In the genomic region with DNA sequence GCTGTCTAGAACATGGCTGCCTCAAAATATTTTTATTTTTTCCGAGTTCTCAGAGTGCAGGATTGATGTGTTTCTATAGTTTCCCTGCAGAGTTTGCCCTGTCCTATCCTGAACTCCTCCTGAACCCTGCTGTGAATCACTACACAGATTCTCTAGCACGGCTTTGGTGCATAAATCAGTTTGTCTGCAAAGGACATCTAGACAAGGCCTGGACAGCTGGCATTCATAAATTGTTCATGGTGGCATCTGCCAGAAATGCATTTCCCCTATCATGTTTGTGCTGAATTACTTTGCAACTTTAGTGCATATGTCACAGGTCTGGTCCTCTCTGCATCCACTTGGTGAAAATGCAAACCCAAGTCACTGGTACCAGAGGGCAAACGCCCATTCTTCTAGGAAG, we compare ENCODE assay signal across 27 mouse cellular contexts.
DNase-seq lines count a peak whose midpoint lies in the region; ATAC-seq and TF ChIP-seq lines count a peak whose summit lies in the region.
"Had no signal": no experiment of that assay in that cellular context is flagged by ENCODE, and none has a peak within 500 bp of the region (broad histone marks: within the 10 kb centered on the region; RNA-seq: fewer than 3 reads in every experiment).

No protein-coding gene starts in this region.

- DNase-seq in adrenal gland, postnatal 14 days = peak; percentile 18
- DNase-seq in adrenal gland, adult 18-20 months (ENCODE audit: low spot score in 2 of 2) = no peak
- peak; percentile 35 for DNase-seq in kidney, postnatal 0 days (ENCODE audit: low spot score)
- no peak for DNase-seq in kidney, postnatal 25 days
- DNase-seq in neural tube, embryonic 11.5 days (ENCODE audit: low spot score) = no peak
- no peak for DNase-seq in lung, adult 2 months
- DNase-seq in midbrain, embryonic 10.5 days (ENCODE audit: low spot score) = no peak
- DNase-seq: cerebellum, adult 2 months; cerebellum, postnatal 14 days; heart, postnatal 10 days; liver, embryonic 13.5 days; lung, adult 18-20 months; lung, postnatal 10 days; right cerebral cortex, postnatal 4 days; thymus, adult 2 months; thymus, postnatal 36 days had no signal

- no peak overlapping the region for H3K27ac ChIP-seq in kidney, postnatal 0 days
- peak overlapping the region; percentile 58 for H3K27ac ChIP-seq in neural tube, embryonic 11.5 days (ENCODE audit: low read depth, low read length)
- H3K27ac ChIP-seq in midbrain, embryonic 10.5 days (replicated peaks) = no peak overlapping the region
- H3K27ac ChIP-seq: heart, embryonic 13.5 days; hindbrain, embryonic 14.5 days; limb, embryonic 10.5 days; limb, embryonic 15.5 days; liver, embryonic 13.5 days; macrophage; stomach, postnatal 0 days had no signal

- no peaks in the 10 kb centered on the region for H3K36me3 ChIP-seq in kidney, postnatal 0 days (ENCODE audit: insufficient read depth, low read length)
- H3K36me3 ChIP-seq in neural tube, embryonic 11.5 days (ENCODE audit: control insufficient read depth, insufficient read depth, low read length) = peaks cover 4% of the 10 kb centered on the region
- peaks cover 46% of the 10 kb centered on the region for H3K36me3 ChIP-seq in midbrain, embryonic 10.5 days
- H3K36me3 ChIP-seq: heart, embryonic 13.5 days; limb, embryonic 10.5 days; limb, embryonic 15.5 days; liver, embryonic 13.5 days had no signal

- no peaks in the 10 kb centered on the region for H3K9me3 ChIP-seq in kidney, postnatal 0 days (replicated peaks; ENCODE audit: low read length)
- H3K9me3 ChIP-seq in neural tube, embryonic 11.5 days (ENCODE audit: control insufficient read depth, low read length) = no peaks in the 10 kb centered on the region
- H3K9me3 ChIP-seq in midbrain, embryonic 10.5 days (replicated peaks) = no peaks in the 10 kb centered on the region
- H3K9me3 ChIP-seq: heart, embryonic 13.5 days; limb, embryonic 10.5 days; limb, embryonic 15.5 days; liver, embryonic 13.5 days had no signal

- no peak overlapping the region for H3K4me3 ChIP-seq in kidney, postnatal 0 days (replicated peaks; ENCODE audit: low read depth, low read length)
- H3K4me3 ChIP-seq in neural tube, embryonic 11.5 days (ENCODE audit: low read depth, low read length) = no peak overlapping the region
- H3K4me3 ChIP-seq in lung, adult 2 months (replicated peaks; ENCODE audit: extremely low read depth, low read depth, low read length) = no peak overlapping the region
- H3K4me3 ChIP-seq in midbrain, embryonic 10.5 days = no peak overlapping the region
- H3K4me3 ChIP-seq: erythroblast, embryonic 14.5 days; heart, embryonic 13.5 days; limb, embryonic 10.5 days; limb, embryonic 15.5 days; liver, embryonic 13.5 days had no signal

- H3K4me1 ChIP-seq in kidney, postnatal 0 days (replicated peaks; ENCODE audit: insufficient read depth, low read length) = no peaks in the 10 kb centered on the region
- H3K4me1 ChIP-seq in neural tube, embryonic 11.5 days (ENCODE audit: control insufficient read depth, insufficient read depth, low read length) = peaks cover 20% of the 10 kb centered on the region
- H3K4me1 ChIP-seq in lung, adult 2 months (ENCODE audit: control insufficient read depth, insufficient read depth, low read length) = no peaks in the 10 kb centered on the region
- peaks cover 3% of the 10 kb centered on the region for H3K4me1 ChIP-seq in midbrain, embryonic 10.5 days
- H3K4me1 ChIP-seq: heart, embryonic 13.5 days; limb, embryonic 15.5 days; liver, embryonic 13.5 days had no signal

- H3K4me2 ChIP-seq in kidney, postnatal 0 days (ENCODE audit: low read length) = no peak overlapping the region
- no peak overlapping the region for H3K4me2 ChIP-seq in neural tube, embryonic 11.5 days (ENCODE audit: low read depth)
- H3K4me2 ChIP-seq: heart, embryonic 13.5 days; hindbrain, embryonic 14.5 days; limb, embryonic 15.5 days; liver, embryonic 13.5 days had no signal

- H3K9ac ChIP-seq in kidney, postnatal 0 days (ENCODE audit: low read depth, low read length) = no peak overlapping the region
- H3K9ac ChIP-seq in neural tube, embryonic 11.5 days (ENCODE audit: low read length) = no peak overlapping the region
- H3K9ac ChIP-seq: heart, embryonic 13.5 days; hindbrain, embryonic 14.5 days; limb, embryonic 15.5 days; liver, embryonic 13.5 days had no signal

- no peak for TF ChIP-seq CTCF in kidney, postnatal 0 days (IDR thresholded peaks at IDR 0.05; ENCODE audit: low read depth)
- no peak for TF ChIP-seq CTCF in lung, adult 2 months (IDR thresholded peaks at IDR 0.05; ENCODE audit: insufficient read depth, low read length)

- 37% methylated on average over 3 of the region's 3 CpGs for WGBS in kidney, postnatal 0 days
- 16% methylated on average over 3 of the region's 3 CpGs for WGBS in neural tube, embryonic 11.5 days
- WGBS in lung, adult 2 months = 62% methylated on average over 3 of the region's 3 CpGs
- WGBS in midbrain, embryonic 10.5 days = 75% methylated on average over 3 of the region's 3 CpGs

- ATAC-seq in kidney, postnatal 0 days (replicated peaks; ENCODE audit: low FRiP score, low read depth) = no peak; the same call in 1 of the 2 replicates
- ATAC-seq in neural tube, embryonic 11.5 days (ENCODE audit: insufficient read depth, low FRiP score, low TSS enrichment) = peak; percentile 68; the same call in 1 of the 2 replicates
- ATAC-seq: CD4-positive, CD25-positive, alpha-beta regulatory T cell, adult 4 months; forebrain, embryonic 16.5 days; intestine, postnatal 0 days; midbrain, embryonic 16.5 days had no signal

- H3K27me3 ChIP-seq in kidney, postnatal 0 days (ENCODE audit: insufficient read depth, low read length) = no peaks in the 10 kb centered on the region
- no peaks in the 10 kb centered on the region for H3K27me3 ChIP-seq in neural tube, embryonic 11.5 days (ENCODE audit: control insufficient read depth, insufficient read depth, low read length)
- H3K27me3 ChIP-seq in midbrain, embryonic 10.5 days (ENCODE audit: low read depth, poor library complexity, severe bottlenecking) = no peaks in the 10 kb centered on the region
- H3K27me3 ChIP-seq: heart, embryonic 13.5 days; limb, embryonic 15.5 days; liver, embryonic 13.5 days had no signal

- TF ChIP-seq POLR2A in lung, adult 2 months (IDR thresholded peaks at IDR 0.05; ENCODE audit: borderline replicate concordance, extremely low read depth, low read depth, low read length) = no peak

Comparison
In these comparisons a context has a peak if more than half of its experiments do, and no peak if none do; other contexts are left out.
1. DNase-seq: peak in adrenal gland, postnatal 14 days (single experiment) and kidney, postnatal 0 days (single experiment); none in adrenal gland, adult 18-20 months (0 of 2), kidney, postnatal 25 days (0 of 2), neural tube, embryonic 11.5 days (single experiment), lung, adult 2 months (single experiment) and midbrain, embryonic 10.5 days (single experiment).